Mouse (Mus musculus) neutrophil, adult 5-6 weeks (primary cell): ENCODE measurements around the gene Fgfr2. TPM values are rescaled to one million over a fixed set of nuclear protein-coding genes. Genes with fewer than 3 reads are reported as not detected.

Experiments used
- ATAC-seq: fragments of 151-379, 151-347 bp; 2 replicates; pipeline ENCODE4 v1.8.0; 2017; ENCODE audit warnings: mild to moderate bottlenecking, moderate TSS enrichment; ENCODE audit not compliant: insufficient number of reproducible peaks, poor library complexity, low FRiP score, severe bottlenecking; ENCODE audit errors: extremely low read depth
- total RNA-seq: library from RNA; stranded (forward); fragments of 200-1000 nt; gene quantifications from 2 replicates; pipeline ENCODE4 v1.2.3, GENCODE M21; 2017

Gene Fgfr2
- total RNA-seq, 1 experiment from 2014 or later, result not detected

DNA sequence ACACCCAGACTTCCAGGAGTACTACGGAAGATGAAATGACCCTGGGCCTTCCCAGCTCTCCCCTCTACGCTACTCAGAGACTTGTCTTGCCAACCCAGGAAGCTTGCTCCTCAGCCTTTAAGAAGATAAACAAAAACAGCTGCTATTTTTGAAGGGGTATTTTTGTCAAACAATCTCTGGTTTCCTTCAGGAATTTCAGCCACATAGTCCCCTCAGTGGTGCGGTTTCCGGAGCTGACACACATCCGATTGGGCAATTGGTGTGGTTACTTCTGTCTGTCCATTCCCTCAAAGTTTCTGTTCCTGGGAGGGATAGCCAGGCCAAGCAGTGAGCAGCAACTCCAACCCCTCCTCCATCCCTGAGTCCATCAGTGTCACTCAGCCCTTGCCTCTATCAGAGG, 699.6 kb downstream of the Fgfr2 start:
- no peak for ATAC-seq

DNA sequence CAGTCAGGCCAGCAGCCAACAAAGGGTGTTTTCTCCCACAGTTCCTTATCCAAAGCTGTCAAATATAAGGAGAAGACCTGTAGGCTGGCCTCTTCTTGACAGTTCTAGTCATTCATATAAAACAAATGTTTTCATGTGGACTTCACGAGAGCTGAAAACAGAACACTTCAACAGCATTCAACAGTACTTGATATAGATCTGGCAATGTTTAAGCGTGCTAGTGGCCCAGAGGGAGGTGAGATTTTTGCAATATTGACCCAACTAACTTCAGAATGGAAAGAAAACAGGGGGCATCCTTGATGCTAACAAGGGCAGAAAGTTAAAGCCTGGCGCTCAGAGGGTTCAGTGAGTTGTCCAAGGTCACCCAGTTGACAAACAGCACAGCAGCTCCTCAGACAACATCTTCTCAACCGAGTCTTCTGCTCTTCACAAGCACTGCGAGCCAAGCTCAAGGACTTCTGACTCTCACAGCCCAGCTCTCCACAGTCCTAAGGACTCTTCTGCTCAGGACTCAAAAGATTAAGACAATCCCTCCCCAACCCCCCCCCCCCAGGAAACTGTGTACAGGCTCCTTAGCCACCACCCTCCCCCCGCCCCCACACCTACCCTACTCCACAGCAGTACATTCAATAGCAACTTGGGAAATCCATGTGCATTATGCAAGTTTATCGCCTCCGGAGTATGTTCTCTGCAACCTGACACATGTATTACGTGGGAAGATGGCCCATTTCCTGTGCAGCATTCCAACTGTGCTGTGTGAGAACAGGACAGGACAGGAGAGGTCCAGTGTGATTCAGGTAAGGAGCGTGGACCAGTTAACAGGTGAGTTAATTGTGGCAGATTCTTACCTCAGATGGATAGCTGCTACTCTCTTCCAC, 703.5 kb downstream of the Fgfr2 start:
- no peak for ATAC-seq

DNA sequence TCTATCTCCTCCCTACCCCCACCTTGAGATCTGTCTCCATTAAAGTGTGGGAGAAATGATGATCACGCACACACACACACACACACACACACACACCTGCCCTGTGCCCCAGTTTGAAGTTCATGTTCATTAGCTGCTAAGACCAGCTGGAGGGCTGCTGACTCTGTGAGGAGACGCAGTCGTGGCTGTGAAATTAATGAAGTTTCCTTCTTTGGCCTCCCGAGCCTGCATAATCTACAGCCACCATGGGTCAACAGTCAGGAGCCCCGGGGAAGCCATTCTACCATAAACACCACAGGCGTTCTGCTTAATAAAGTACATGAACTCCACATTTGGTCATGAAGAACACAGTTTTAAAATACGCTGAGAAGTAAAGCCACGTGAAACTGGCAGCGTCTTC, 706.3 kb downstream of the Fgfr2 start:
- no peak for ATAC-seq

DNA sequence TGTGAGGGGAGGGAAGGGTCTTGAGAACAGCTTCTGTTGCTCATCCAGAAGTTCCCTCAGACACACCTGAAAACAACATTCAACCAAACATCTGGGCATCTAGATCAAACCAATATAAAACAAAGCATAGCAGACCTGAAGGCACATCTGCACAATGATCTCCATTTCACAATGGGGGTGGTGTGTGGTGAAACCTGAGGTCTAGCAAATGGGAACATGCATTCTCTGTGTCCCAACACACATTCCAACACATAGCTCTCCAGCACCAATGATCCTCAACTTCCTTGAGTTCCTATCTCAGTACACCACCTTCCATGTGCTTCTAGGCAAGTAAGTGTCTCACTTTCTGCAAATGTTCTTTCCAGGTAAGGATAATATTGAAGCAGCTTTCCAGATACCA, 707.3 kb downstream of the Fgfr2 start:
- ATAC-seq, result no peak

DNA sequence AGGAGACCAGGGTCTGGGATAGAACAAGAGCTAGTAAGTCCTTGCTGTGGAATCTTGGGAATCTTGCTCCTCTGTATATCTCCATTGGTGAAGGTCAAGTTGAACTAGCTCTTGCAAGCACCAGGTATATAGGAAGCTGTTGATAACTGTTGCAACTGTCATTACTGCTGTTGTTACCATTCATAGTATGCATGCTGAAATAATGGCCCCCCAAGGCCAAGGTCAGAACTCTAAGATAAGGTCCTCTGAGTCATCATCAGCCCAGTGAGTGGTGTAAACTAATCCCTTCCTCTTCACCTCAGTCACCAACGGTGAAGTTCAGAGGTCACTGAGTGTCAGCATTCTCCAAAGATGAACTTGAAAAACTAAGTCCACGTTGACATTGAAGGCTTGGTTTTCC, 710.6 kb downstream of the Fgfr2 start:
- ATAC-seq, result no peak

DNA sequence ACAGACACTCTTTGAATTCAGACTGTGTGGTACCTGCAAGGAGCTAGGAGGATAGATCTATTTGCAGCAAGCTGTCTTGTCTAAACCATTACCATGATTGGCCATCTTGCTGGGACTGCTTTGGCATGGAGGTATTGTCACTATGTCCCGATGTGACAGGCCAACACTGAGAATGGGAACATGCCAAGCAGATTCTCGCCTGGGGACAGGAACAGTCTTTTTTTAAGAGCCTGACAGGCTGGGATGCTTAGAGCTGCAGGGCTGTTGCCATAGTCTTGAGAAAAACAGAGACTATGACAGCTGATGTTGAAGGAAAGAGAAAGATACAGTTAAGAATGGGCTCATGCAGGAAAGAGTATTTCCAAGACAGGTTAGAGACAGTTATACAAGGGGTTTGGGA, 711.4 kb downstream of the Fgfr2 start:
- ATAC-seq, result no peak

DNA sequence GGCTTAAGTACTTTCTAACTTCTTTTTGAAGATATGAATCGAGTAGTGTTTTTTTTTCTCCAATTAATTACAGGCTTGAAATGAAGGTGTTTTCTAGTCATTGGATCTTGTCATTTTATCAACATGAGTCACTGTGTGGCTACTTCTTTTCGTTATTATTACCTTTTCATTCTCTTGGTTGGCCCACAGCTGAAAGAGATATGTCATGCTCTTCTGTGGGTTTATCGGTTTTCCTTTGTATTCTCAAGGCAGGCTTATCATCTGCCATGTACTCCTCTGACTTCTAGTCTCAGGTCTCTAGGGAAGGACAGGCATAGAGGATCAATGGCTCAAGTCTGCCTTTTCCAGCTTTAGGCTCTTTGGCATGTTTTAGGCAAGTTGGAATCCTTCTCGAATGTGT, 712.2 kb downstream of the Fgfr2 start:
- ATAC-seq, result no peak

DNA sequence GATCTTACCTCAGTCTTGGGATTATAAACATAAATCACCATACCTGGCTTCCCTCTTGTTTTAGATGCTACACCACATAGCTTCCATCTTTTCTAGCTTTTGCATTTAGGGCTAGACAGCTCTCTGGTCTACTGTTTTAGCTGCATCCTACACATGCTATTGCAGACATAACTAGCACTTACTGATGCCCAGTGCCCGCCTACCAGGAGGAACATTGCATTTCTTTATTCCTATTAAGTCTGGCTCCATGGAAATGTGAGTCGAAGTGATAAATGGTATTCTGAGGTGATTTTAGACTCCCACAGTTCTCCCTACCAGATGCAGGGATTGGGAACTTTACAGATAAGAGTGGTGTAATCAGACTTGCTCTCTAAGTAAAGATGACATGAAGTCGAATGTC, 713.3 kb downstream of the Fgfr2 start:
- no peak for ATAC-seq

DNA sequence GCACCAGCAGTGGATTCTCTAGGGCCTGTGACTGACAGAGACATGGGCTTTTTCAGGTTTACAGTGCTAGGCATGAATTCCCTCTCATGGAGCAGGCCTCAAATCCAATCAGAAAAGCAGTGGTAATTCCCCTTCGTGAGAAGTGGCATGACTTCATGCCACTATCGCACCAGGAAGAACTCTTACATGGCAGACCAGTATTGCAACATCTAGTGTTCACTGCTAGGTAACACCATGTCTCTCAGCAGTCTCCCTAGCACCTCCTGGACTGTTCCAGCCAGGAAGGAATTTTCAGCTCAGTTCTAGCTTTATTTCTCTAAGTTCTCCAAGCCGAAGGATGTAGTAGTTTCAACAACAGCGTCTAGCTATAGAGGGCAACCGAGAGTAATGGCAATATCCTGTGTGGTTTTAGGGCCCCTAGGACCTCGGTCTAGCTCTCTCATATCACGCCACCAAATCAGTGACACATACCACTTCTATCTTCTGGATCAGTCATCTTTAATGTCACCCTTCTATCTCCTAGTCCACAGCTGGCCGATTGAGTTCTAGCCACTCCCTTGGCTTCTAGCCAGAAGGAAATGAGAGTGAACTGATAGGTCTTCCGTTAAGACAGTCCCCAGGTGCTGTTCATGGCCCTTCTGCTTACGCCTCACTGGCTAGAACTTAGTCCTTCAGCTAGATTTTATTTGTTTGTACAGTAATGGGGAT, 720.6 kb downstream of the Fgfr2 start:
- peak; percentile 81 for ATAC-seq

DNA sequence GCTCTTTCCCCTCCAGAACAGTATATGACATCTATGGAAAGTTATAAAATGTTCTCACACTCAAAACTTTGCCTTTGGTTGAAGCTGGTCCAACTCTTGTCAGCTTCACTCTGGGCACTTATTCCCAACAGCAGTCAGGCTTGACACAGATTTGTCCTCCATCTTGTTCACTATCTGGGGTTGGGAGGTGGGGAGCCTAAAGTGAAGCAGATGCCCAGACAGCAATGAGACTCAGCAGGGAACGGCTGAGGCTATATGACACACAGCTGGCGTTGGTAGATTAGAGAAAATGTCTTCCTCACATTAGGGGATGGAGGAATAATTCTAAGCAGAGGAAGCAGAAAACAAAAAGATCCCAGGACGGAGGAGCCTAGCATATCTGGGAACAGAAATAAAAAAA, 724.7 kb downstream of the Fgfr2 start:
- no peak for ATAC-seq

DNA sequence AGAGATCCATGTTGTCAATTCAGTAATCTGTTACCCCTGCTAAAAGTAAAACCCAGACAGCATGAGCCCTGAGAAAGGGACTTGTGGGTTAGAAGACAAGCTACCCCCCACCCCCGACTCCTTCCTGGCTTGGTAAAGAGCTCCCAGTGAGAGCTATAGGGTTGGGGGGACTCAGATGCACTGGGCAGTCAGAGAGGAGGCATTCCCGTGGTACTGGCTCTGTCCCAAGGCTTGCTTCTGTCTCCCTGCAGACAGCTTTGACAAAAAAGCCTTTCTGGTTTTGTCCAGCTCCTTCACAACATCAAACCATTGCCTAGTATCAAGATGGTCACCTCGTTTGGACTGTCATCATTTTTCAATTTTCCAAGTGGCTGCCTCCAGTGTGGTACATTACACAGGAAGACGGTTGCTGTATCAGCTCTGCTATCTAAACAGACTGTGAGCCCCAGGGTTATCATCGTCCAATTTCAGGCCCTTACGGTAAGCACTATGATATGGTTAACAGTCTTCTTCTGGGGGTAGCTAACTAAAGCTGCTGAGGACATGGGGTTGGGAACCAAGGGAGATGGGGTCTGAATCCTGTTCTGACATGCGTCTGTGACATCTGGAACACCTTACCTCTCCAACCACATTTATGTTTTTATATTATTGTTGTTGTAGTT, 726.4 kb downstream of the Fgfr2 start:
- ATAC-seq, result no peak

DNA sequence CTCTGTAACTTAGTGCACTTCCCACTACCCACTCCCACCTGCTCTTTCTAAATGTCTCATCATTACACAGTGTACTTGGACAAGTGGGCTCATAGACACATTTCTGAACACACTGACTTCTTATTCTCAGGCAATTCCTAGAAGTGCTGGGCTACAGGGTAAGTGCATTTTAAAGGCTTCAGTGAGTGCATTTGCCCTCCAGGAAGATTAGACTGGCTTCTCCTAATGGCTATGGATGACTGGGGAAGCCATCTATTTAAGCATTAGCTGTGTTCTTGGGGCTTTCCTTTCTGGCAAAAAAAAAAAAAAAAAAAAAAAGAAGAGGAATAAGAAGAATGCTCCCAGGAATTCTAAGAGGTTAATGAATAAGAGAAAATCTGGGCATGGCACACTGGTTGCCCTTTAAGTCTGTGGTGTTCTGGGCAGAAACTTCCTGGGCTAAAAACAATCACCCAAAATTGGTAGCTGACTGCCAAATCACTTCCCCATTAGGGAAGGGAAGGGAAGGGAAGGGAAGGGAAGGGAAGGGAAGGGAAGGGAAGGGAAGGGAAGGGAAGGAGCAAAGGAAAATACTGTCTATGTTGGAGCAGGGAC, 729.5 kb downstream of the Fgfr2 start:
- no peak for ATAC-seq

DNA sequence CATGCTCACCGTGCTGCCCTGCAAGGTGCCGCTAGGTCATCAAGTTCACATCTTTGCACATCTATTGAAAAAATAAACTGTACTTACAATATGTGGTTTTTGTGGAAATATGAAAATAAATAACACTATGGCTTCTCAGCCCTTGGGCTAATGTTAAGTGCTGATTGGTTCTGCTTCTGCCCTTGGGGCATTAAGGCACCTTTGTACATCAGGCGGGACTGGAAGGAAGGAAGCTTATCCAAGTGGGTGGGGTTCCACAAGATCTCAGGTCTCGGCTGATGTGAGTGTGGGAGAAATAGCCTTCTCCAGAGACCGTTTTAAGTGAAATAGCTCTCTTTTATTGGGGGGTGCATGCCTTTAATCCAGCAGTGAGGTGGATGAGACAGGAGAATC, 730.1 kb downstream of the Fgfr2 start:
- ATAC-seq, result no peak

DNA sequence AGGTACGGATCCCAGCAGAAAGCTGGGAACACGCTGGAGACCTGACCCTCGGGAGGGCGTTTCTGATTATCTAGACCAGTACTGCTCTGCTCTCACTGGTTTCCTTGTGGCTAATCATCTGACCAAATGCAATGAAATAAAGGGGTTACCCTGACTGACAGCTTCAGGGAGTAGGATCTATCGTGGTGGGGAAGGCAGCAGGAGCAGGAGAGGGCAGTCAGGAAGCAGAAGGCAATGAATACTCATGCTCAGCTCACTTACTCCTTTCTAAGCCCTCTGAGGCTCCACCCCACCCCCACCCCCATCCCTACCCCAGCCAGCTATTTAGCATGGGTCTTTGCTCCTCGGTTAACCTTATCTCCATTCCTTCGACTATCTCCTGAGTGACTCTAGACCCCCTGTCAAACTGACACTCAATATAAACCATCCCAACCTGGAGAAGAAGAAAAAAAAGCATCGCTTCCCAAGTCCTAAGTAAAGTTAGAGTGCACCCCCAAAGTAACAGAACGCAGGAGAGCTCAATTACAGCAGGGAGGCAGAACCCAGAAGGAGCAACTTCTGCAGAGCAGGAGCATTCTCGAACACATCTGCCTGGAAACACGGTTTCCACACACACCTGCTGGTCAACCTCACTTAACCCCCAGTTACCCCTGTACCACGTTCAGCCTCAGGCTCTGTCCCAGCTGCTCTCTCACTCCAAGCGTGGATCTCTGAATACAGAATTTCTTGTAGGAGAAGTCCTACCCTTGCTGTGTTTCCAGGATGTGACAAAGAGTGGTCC, 730.7 kb downstream of the Fgfr2 start:
- ATAC-seq, result no peak

DNA sequence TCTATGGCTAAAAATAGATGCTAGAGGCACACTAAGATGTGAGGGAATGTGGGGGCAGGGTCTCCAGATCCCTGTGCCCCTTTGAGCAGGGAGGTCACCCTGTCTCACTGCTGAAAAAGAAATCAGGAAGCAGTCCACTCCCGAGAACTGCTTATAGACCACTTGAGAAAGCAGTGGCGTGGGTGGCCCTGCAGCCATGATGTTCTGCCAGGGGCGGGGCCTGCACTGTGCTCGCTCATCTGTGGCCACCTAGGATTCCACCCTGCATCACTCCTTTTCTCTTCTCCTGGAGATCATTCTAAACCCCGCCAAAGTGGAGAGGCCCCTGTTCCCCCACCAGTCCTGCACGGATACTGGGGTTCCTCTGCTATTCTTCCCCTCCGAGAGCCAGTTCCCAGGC, 733.7 kb downstream of the Fgfr2 start:
- no peak for ATAC-seq

DNA sequence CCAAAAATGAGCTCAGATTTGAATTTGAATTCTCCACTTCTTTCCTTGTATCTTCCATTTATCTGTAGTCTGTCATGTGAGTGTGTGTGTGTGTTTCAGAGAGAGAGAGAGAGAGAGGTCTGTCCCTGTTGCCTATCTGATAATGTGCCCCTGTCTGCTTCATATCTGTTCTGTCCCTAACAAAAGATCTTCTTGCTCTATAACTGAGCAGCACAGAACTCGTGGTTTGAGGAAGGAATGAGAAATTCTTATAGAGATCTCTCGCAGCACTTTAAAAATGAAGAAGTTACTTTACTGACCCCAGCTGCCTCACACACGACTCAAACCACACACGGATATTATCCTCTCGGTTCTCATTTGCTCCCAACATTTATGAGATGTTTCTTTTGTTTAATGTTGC, 735.6 kb downstream of the Fgfr2 start:
- ATAC-seq, result no peak

DNA sequence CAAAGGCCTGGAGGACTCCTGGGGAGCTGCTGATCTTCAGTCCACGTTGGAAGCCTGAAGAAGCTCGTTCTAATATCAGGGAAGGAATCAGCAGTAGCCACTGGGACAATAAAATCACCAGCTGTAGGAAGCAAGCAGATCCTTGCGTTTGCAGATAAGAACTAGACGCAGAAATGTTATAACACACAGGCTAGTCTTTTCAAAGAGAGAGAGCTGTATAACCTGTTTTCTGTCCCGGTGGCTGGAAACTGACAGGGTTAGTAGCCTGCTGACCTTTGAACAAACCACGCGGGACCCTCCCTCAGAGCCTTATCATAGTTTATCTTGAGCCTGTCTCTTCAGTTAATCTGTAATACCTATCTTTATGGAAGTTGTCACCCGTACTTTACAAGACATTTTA, 736.8 kb downstream of the Fgfr2 start:
- no peak for ATAC-seq

DNA sequence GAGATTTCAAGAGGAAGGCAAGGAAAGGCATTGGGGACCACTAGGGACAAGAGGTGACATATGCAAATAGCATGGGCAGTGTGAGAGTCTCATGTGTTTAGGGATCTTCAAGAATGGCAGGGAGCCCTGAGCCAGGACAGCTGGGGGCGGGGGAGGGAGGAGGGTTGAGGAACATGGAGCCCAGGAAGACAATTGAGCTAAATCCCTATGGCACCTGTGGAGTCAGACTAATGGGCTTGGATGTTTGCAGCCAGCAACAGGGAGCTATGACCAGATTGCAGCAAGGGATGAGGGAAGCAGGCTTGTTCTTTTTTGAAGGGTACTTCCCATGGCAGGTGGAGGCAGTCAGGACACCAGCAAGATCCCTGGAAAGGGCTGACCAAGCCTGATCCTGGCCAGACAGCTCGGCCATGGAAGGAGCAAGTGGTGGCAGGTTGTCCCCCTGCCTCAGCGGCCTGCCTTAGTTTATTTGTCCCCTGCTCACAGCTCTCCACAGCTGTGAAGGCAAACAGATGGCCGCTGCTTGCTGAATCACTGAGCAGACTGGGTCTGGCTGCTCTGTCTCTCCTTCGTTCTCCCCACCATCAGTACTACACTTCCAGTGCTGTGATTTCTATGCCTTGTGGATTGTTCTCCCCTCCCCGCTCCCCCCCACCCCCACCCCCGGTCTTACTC, 737.6 kb downstream of the Fgfr2 start:
- ATAC-seq, result no peak; the same call in 1 of the 2 replicates
